Mouse (Mus musculus): ENCODE measurements at regions not wholly inside any gene's neighbourhood (a gene's known extent, or its start where the extent isn't known, plus 50 kb on each side); places are given as distances from the start of the nearest gene placed in this dataset.

DNA sequence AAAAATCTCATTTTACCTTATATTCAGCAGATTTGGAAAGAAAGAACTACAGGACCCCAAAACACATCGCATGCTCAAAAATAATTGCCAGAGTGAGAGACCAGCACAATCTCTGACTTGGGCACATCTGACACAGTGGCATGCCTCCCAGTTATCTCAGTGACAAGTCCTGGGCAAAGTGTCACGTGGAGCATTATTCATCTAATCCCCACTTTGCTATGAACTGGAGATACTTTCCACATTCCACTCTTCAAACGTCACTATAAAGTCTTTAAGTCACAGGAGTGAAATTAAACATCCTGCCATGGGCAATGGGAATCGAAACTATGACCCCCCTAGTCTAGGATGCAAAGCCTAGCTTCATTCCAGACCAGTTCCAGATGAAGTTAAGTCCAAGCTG lies 93.5 kb upstream of the Ssbp2 start:
- no peak for TF ChIP-seq CTCF (IDR thresholded peaks at IDR 0.05; ENCODE audit: borderline replicate concordance, control insufficient read depth, extremely low read depth, insufficient read depth, low read length, poor library complexity)
- no peak for TF ChIP-seq POLR2A (IDR thresholded peaks at IDR 0.05; ENCODE audit: control insufficient read depth, extremely low read depth, insufficient read depth, low read length, poor library complexity)

DNA sequence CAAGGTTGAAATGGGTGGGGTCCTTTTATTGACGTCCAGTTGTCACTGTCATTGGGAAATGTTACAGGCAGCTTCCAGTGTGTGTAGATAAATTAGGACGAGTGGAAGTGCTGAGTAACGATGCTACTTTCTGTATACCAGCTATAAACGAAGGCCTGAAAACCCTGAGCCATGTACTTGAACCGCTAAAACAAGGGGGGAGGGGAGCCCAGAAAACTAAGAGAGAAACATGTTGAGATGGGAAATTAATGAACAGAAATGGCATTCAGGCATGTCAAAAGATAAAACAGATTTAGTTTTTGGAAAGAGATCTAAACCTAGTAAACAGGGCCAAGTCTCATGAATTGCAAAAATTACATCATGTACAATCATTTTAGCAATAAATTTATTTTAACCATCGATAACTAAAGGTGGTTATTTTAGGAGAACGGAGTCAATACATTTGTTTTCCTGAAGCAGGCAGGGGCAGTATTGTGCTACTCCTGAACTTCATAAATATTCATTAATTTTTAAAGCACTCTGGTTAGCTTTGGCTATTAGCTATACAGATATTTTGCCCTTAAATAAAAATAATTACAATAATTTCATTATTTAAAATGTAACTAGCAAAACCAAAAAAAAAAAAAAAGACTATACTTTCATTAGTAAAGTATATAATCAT lies 92.1 kb upstream of the Ssbp2 start:
- 88% methylated on average over 7 of the region's 7 CpGs for WGBS

More for the DNA sequence above, 93.5 kb upstream of the Ssbp2 start:
- 90% methylated on average over 4 of the region's 4 CpGs for WGBS
- Histone ChIP-seq H3K4me3 (ENCODE audit: control insufficient read depth, insufficient read depth, low read length) (no peak overlapping the region), H3K4me1 (replicated peaks; ENCODE audit: control insufficient read depth, insufficient read depth, low read length) (peaks cover 9% of the 10 kb centered on the region), H3K27ac (ENCODE audit: control insufficient read depth, insufficient read depth, low read length) (no peak overlapping the region), H3K36me3 (ENCODE audit: control insufficient read depth, insufficient read depth, low read length) (no peaks in the 10 kb centered on the region), H3K27me3 (ENCODE audit: control insufficient read depth, insufficient read depth, low read length) (no peaks in the 10 kb centered on the region)
- no peak for DNase-seq

DNA sequence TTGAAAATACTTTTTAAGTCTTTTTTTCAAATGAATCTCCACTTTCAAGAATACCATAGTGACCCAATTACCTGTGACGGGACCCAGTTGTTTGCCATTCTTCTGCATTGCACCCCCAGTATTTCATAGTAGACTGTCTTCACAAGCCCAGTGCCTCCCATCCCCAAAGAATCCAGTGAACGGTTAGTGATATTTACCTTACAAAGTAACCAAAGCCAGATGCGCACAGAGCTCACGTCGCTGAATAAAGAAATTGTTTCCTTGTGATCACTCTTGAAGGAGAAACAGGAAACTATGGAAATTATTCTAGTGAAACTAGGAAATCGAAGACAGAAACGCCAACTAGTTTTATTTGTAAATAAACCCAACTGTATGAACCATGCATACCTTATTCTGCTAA lies 91.4 kb upstream of the Ssbp2 start:
- no peak overlapping the region for H3K27ac ChIP-seq (ENCODE audit: control insufficient read depth, insufficient read depth, low read length)
- 96% methylated on average over 7 of the region's 7 CpGs for WGBS
- peaks cover 21% of the 10 kb centered on the region for H3K4me1 ChIP-seq (replicated peaks; ENCODE audit: control insufficient read depth, insufficient read depth, low read length)
- H3K4me3 ChIP-seq (ENCODE audit: control insufficient read depth, insufficient read depth, low read length) = no peak overlapping the region
- DNase-seq = no peak
- no peak for TF ChIP-seq CTCF (IDR thresholded peaks at IDR 0.05; ENCODE audit: borderline replicate concordance, control insufficient read depth, extremely low read depth, insufficient read depth, low read length, poor library complexity)
- H3K27me3 ChIP-seq (ENCODE audit: control insufficient read depth, insufficient read depth, low read length) = no peaks in the 10 kb centered on the region
- H3K36me3 ChIP-seq (ENCODE audit: control insufficient read depth, insufficient read depth, low read length) = no peaks in the 10 kb centered on the region

More for the DNA sequence above, 92.1 kb upstream of the Ssbp2 start:
- peaks cover 19% of the 10 kb centered on the region for H3K4me1 ChIP-seq (replicated peaks; ENCODE audit: control insufficient read depth, insufficient read depth, low read length)
- no peak for DNase-seq
- no peaks in the 10 kb centered on the region for H3K36me3 ChIP-seq (ENCODE audit: control insufficient read depth, insufficient read depth, low read length)
- H3K27me3 ChIP-seq (ENCODE audit: control insufficient read depth, insufficient read depth, low read length) = no peaks in the 10 kb centered on the region
- no peak overlapping the region for H3K27ac ChIP-seq (ENCODE audit: control insufficient read depth, insufficient read depth, low read length)
- H3K4me3 ChIP-seq (ENCODE audit: control insufficient read depth, insufficient read depth, low read length) = no peak overlapping the region
- TF ChIP-seq POLR2A (IDR thresholded peaks at IDR 0.05; ENCODE audit: control insufficient read depth, extremely low read depth, insufficient read depth, low read length, poor library complexity) = no peak
- TF ChIP-seq CTCF (IDR thresholded peaks at IDR 0.05; ENCODE audit: borderline replicate concordance, control insufficient read depth, extremely low read depth, insufficient read depth, low read length, poor library complexity) = no peak

DNA sequence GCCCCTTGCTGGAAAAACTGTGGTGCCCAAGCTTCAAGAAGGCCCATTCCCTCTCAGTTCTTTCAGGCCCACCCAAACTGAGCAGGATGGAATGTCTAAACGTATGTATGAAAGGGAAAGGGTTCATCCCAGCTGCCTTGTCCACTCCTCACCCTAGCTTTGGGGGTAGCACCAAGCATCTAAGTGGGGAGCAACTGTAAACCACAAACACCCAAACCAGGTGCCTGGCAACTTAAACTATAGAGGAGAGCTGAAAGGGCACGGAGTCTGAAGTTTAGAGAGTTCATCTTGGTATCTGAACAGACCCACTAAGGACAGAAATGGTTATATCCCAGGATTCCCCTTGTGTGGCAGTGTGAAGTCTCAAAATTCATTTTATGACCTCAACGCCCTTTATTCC lies 90.1 kb upstream of the Ssbp2 start:
- Histone ChIP-seq H3K4me1 (replicated peaks; ENCODE audit: control insufficient read depth, insufficient read depth, low read length) (peaks cover 21% of the 10 kb centered on the region), H3K27ac (ENCODE audit: control insufficient read depth, insufficient read depth, low read length) (peak overlapping the region; percentile 96), H3K4me3 (ENCODE audit: control insufficient read depth, insufficient read depth, low read length) (peak overlapping the region; percentile 56; the same call in 1 of the 2 replicates)

DNA sequence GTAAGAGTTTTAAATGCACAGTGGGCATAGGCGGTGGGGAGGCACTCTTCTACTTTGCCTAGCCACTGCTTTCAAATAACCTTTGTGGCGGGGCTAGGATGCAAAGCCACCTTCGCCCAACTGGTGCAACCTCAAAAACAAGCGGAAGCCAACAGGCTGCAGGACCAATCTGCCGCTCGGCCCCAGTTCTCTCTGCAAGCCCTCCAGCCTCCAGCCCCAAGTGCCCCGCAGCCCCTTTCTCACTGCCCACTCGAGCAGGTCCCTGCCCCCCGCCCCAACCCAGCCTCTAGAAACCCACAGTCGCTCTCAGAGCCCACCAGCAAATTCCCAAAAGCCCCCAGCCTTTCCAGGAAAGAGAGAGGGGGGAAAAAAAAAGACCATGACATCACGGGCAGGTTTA lies 89.6 kb upstream of the Ssbp2 start:
- H3K27ac ChIP-seq (ENCODE audit: control insufficient read depth, insufficient read depth, low read length) = peak overlapping the region; percentile 96
- WGBS = under 1% methylated on average over 11 of the region's 11 CpGs
- H3K4me1 ChIP-seq (replicated peaks; ENCODE audit: control insufficient read depth, insufficient read depth, low read length) = peaks cover 21% of the 10 kb centered on the region
- peak; percentile 56 for DNase-seq
- no peaks in the 10 kb centered on the region for H3K27me3 ChIP-seq (ENCODE audit: control insufficient read depth, insufficient read depth, low read length)
- TF ChIP-seq CTCF (IDR thresholded peaks at IDR 0.05; ENCODE audit: borderline replicate concordance, control insufficient read depth, extremely low read depth, insufficient read depth, low read length, poor library complexity) = no peak
- no peak for TF ChIP-seq POLR2A (IDR thresholded peaks at IDR 0.05; ENCODE audit: control insufficient read depth, extremely low read depth, insufficient read depth, low read length, poor library complexity)
- no peaks in the 10 kb centered on the region for H3K36me3 ChIP-seq (ENCODE audit: control insufficient read depth, insufficient read depth, low read length)
- peak overlapping the region; percentile 56 for H3K4me3 ChIP-seq (ENCODE audit: control insufficient read depth, insufficient read depth, low read length)

More for the DNA sequence above, 90.1 kb upstream of the Ssbp2 start:
- no peaks in the 10 kb centered on the region for H3K27me3 ChIP-seq (ENCODE audit: control insufficient read depth, insufficient read depth, low read length)
- DNase-seq = peak; percentile 40
- no peaks in the 10 kb centered on the region for H3K36me3 ChIP-seq (ENCODE audit: control insufficient read depth, insufficient read depth, low read length)
- 5% methylated on average over 3 of the region's 3 CpGs for WGBS
- no peak for TF ChIP-seq CTCF (IDR thresholded peaks at IDR 0.05; ENCODE audit: borderline replicate concordance, control insufficient read depth, extremely low read depth, insufficient read depth, low read length, poor library complexity)
- TF ChIP-seq POLR2A (IDR thresholded peaks at IDR 0.05; ENCODE audit: control insufficient read depth, extremely low read depth, insufficient read depth, low read length, poor library complexity) = no peak

DNA sequence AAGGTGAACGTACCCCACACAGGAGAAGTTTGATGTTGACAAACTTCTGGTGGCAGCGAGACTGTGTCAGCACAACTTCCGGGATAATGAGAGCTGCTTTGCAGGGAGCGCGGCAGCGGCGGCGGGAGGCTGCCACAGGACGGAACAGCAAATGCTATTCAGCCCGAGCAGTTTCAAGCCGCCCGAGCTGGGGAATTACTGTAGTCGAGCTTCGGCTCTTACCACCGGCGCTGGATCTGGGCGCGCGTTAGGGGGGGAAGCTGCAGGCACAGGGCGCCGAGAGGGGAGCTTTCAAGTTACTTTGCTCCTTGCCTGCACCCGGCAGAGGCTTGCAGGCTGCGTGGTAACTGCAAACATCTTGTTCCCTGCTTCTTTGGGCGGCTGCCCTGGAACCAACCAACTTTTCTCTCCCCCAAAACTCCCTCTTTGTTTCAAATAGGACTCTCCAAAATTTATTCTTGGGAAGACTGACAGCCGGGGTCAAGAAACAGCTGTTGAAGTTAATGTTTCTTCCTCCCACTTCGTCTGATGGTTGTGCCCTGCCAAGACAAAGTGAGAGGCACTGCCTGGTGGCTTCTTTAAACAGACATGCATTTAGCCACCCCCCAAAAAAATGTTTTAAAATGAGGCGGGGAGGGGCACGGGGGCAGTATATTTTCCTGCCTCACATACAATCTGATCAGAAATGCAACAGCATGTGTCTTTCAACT lies 89.0 kb upstream of the Ssbp2 start:
- H3K27me3 ChIP-seq (ENCODE audit: control insufficient read depth, insufficient read depth, low read length) = no peaks in the 10 kb centered on the region
- peaks cover 21% of the 10 kb centered on the region for H3K4me1 ChIP-seq (replicated peaks; ENCODE audit: control insufficient read depth, insufficient read depth, low read length)
- H3K36me3 ChIP-seq (ENCODE audit: control insufficient read depth, insufficient read depth, low read length) = no peaks in the 10 kb centered on the region
- DNase-seq = peak; percentile 97
- H3K4me3 ChIP-seq (ENCODE audit: control insufficient read depth, insufficient read depth, low read length) = peak overlapping the region; percentile 56
- peak overlapping the region; percentile 96 for H3K27ac ChIP-seq (ENCODE audit: control insufficient read depth, insufficient read depth, low read length)
- TF ChIP-seq POLR2A (IDR thresholded peaks at IDR 0.05; ENCODE audit: control insufficient read depth, extremely low read depth, insufficient read depth, low read length, poor library complexity) = peak; percentile 60; the same call in 1 of the 2 replicates
- 0 out of 2 replicates have a peak, but pooled peaks have one; percentile 21 for TF ChIP-seq CTCF (IDR thresholded peaks at IDR 0.05; ENCODE audit: borderline replicate concordance, control insufficient read depth, extremely low read depth, insufficient read depth, low read length, poor library complexity)
- under 1% methylated on average over 28 of the region's 28 CpGs for WGBS

Measured in thymus, adult 2 months (tissue).